Mouse (Mus musculus) embryonic facial prominence, embryonic 11.5 days (tissue): ENCODE measurements around the gene Myg1. TPM values are rescaled to one million over a fixed set of nuclear protein-coding genes. Genes with fewer than 3 reads are reported as not detected.

Experiments
- ATAC-seq: fragments of 200-750 bp; cut with Nextera tagmentation; replicated peaks from 2 replicates; pipeline ENCODE4 v1.8.0; 2017; ENCODE audit warnings: low read depth; ENCODE audit not compliant: insufficient number of reproducible peaks, low FRiP score, low TSS enrichment
- DNase-seq: peaks from one replicate; pipeline ENCODE4 v3.0.0-alpha.2; 2015; ENCODE audit warnings: low spot score
- H3K27ac ChIP-seq: fragments of 300-500 bp; sonication (generic); replicated peaks from 2 replicates; pipeline ENCODE4 v1.5.1; 2014; ENCODE audit warnings: mild to moderate bottlenecking, low read depth, low read length, control low read depth
- H3K27me3 ChIP-seq: fragments of 300-500 bp; sonication (generic); 2 replicates; pipeline ENCODE4 v1.6.1; 2014; ENCODE audit warnings: mild to moderate bottlenecking, low read length, moderate library complexity, mixed read lengths; ENCODE audit not compliant: control insufficient read depth, insufficient read depth
- H3K36me3 ChIP-seq: fragments of 300-500 bp; sonication (generic); replicated peaks from 2 replicates; pipeline ENCODE4 v1.6.1; 2014; ENCODE audit warnings: low read depth, mild to moderate bottlenecking, low read length, moderate library complexity, mixed read lengths; ENCODE audit not compliant: control insufficient read depth, insufficient read depth
- H3K4me1 ChIP-seq: fragments of 300-500 bp; sonication (generic); 2 replicates; pipeline ENCODE4 v1.6.1; 2014; ENCODE audit warnings: low read length, mixed read lengths; ENCODE audit not compliant: control insufficient read depth, insufficient read depth
- H3K4me2 ChIP-seq: fragments of 300-500 bp; sonication (generic); 2 replicates; pipeline ENCODE4 v1.6.1; 2014; ENCODE audit warnings: low read depth, mild to moderate bottlenecking, control low read depth, low read length, moderate library complexity
- H3K4me3 ChIP-seq: fragments of 300-500 bp; sonication (generic); 2 replicates; pipeline ENCODE4 v1.5.1; 2014; ENCODE audit warnings: low read depth, low read length, control low read depth
- H3K9ac ChIP-seq: fragments of 300-500 bp; sonication (generic); replicated peaks from 2 replicates; pipeline ENCODE4 v1.6.1; 2014; ENCODE audit warnings: mild to moderate bottlenecking, control low read depth, low read length
- H3K9me3 ChIP-seq: fragments of 300-500 bp; sonication (generic); replicated peaks from 2 replicates; pipeline ENCODE4 v1.6.1; 2016; ENCODE audit warnings: mild to moderate bottlenecking, low read length, inconsistent platforms, mixed read lengths; ENCODE audit not compliant: control insufficient read depth
- WGBS: fragments of 180-500 bp; shearing (Covaris S2); extraction: QIAGEN DNeasy Blood & Tissue Kit; methylation state at CpG from one replicate; pipeline ENCODE4 v1.1.7; 2014; 5-methylcytosine and 5-hydroxymethylcytosine counted together
- polyA plus RNA-seq: library from polyadenylated mRNA; unstranded; fragments of >200 nt; fragmentation: Nextera tagmentation; extraction: Ambion mirVana; gene quantifications from 2 replicates; pipeline ENCODE4 v1.2.1, GENCODE M21; 2014

The Myg1 gene
- polyA plus RNA-seq = 101 and 103 TPM in 2 replicates

- Histone ChIP-seq H3K36me3 (peaks cover 8% of the 10 kb centered on the region), H3K4me2 (peak within 1 kb of the TSS; percentile 76), H3K27me3 (no peaks in the 10 kb centered on the region), H3K9me3 (no peaks in the 10 kb centered on the region), H3K27ac (peak within 1 kb of the TSS; percentile 69; the same call in 1 of the 2 replicates), H3K4me3 (peak within 1 kb of the TSS; percentile 81), H3K9ac (peak within 1 kb of the TSS; percentile 80), H3K4me1 (peaks cover 8% of the 10 kb centered on the region)
- peak; percentile 92 for ATAC-seq
- peak; percentile 95 for DNase-seq
- WGBS = under 1% methylated on average over 30 of the region's 30 CpGs
These were observed at the start of gene Myg1 for GRCm38 (mm10) chr15:102331610-102332015. Gene Myg1 (plus strand): TSS chr15:102331709.

GRCm38 (mm10) chr15:102282463-102283292 lies 48.8 kb upstream of the Myg1 start:
- Histone ChIP-seq H3K27ac (no peak overlapping the region), H3K27me3 (no peaks in the 10 kb centered on the region), H3K9me3 (no peaks in the 10 kb centered on the region), H3K36me3 (no peaks in the 10 kb centered on the region; the same call in none of the 2 replicates), H3K4me1 (peaks cover 6% of the 10 kb centered on the region), H3K4me2 (no peak overlapping the region), H3K4me3 (no peak overlapping the region), H3K9ac (no peak overlapping the region)
- DNase-seq (no peak), ATAC-seq (no peak)
- WGBS = 86% methylated on average over 8 of the region's 8 CpGs

- ATAC-seq (no peak), DNase-seq (no peak)
- 73% methylated on average over 3 of the region's 3 CpGs for WGBS
- Histone ChIP-seq H3K4me2 (no peak overlapping the region), H3K27ac (no peak overlapping the region), H3K9ac (no peak overlapping the region), H3K4me1 (peaks cover 6% of the 10 kb centered on the region), H3K9me3 (no peaks in the 10 kb centered on the region), H3K4me3 (no peak overlapping the region), H3K36me3 (no peaks in the 10 kb centered on the region; the same call in none of the 2 replicates), H3K27me3 (no peaks in the 10 kb centered on the region)
These were observed 47.9 kb upstream of the Myg1 start for GRCm38 (mm10) chr15:102283648-102284047.

GRCm38 (mm10) chr15:102287395-102287794 lies 44.1 kb upstream of the Myg1 start:
- Histone ChIP-seq H3K36me3 (no peaks in the 10 kb centered on the region), H3K27me3 (no peaks in the 10 kb centered on the region), H3K27ac (no peak overlapping the region), H3K4me1 (no peaks in the 10 kb centered on the region), H3K4me3 (no peak overlapping the region), H3K9me3 (no peaks in the 10 kb centered on the region), H3K4me2 (no peak overlapping the region), H3K9ac (no peak overlapping the region)
- DNase-seq (peak; percentile 59), ATAC-seq (no peak)

GRCm38 (mm10) chr15:102295633-102296367 lies 35.7 kb upstream of the Myg1 start, which contains the start of gene Espl1:
Gene Espl1 (plus strand): TSS chr15:102296266.
- peak; percentile 98 for DNase-seq
- peak; percentile 93 for ATAC-seq
- H3K4me1 ChIP-seq = no peaks in the 10 kb centered on the region; the same call in 1 of the 2 replicates
- WGBS = 8% methylated on average over 25 of the region's 25 CpGs
- H3K9me3 ChIP-seq = no peaks in the 10 kb centered on the region
- H3K36me3 ChIP-seq = peaks cover 9% of the 10 kb centered on the region
- H3K4me2 ChIP-seq = peak within 1 kb of the TSS; percentile 84
- H3K9ac ChIP-seq = peak within 1 kb of the TSS; percentile 69
- no peaks in the 10 kb centered on the region for H3K27me3 ChIP-seq
- H3K4me3 ChIP-seq = peak within 1 kb of the TSS; percentile 82
- 0 out of 2 replicates have a peak within 1 kb of the TSS, but pooled peaks have one; percentile 49 for H3K27ac ChIP-seq

GRCm38 (mm10) chr15:102296368-102297006 lies 35.0 kb upstream of the Myg1 start:
- Histone ChIP-seq H3K27ac (0 out of 2 replicates have a peak overlapping the region, but pooled peaks have one; percentile 49), H3K9me3 (no peaks in the 10 kb centered on the region), H3K4me3 (peak overlapping the region; percentile 82), H3K36me3 (peaks cover 9% of the 10 kb centered on the region), H3K4me2 (peak overlapping the region; percentile 84), H3K9ac (peak overlapping the region; percentile 69), H3K27me3 (no peaks in the 10 kb centered on the region), H3K4me1 (no peaks in the 10 kb centered on the region; the same call in 1 of the 2 replicates)
- no peak for DNase-seq
- WGBS = 5% methylated on average over 24 of the region's 24 CpGs
- peak; percentile 24; the same call in 1 of the 2 replicates for ATAC-seq

- ATAC-seq (no peak), DNase-seq (no peak)
- no peak overlapping the region for H3K9ac ChIP-seq
- no peak overlapping the region for H3K27ac ChIP-seq
- H3K4me2 ChIP-seq = no peak overlapping the region
- H3K4me1 ChIP-seq = no peaks in the 10 kb centered on the region
- H3K27me3 ChIP-seq = no peaks in the 10 kb centered on the region
- no peaks in the 10 kb centered on the region for H3K9me3 ChIP-seq
- peaks cover 14% of the 10 kb centered on the region for H3K36me3 ChIP-seq
- 94% methylated on average over 6 of the region's 6 CpGs for WGBS
- no peak overlapping the region for H3K4me3 ChIP-seq
These were observed 29.0 kb upstream of the Myg1 start for GRCm38 (mm10) chr15:102302542-102302941.
